Mouse (Mus musculus) liver, embryonic 14 days (tissue): ENCODE results near the gene Cinp. TPM values are rescaled to one million over a fixed set of nuclear protein-coding genes. Genes with fewer than 3 reads are reported as not detected.

Source experiments
- polyA plus RNA-seq: library from polyadenylated mRNA; depleted of rRNA; stranded (reverse); fragments of >200 nt; gene quantifications from 2 replicates; pipeline ENCODE4 v1.2.3, GENCODE M21; 2012; rRNA removed

Cinp gene
- polyA plus RNA-seq = 43.1 and 52.0 TPM in 2 replicates

DNA sequence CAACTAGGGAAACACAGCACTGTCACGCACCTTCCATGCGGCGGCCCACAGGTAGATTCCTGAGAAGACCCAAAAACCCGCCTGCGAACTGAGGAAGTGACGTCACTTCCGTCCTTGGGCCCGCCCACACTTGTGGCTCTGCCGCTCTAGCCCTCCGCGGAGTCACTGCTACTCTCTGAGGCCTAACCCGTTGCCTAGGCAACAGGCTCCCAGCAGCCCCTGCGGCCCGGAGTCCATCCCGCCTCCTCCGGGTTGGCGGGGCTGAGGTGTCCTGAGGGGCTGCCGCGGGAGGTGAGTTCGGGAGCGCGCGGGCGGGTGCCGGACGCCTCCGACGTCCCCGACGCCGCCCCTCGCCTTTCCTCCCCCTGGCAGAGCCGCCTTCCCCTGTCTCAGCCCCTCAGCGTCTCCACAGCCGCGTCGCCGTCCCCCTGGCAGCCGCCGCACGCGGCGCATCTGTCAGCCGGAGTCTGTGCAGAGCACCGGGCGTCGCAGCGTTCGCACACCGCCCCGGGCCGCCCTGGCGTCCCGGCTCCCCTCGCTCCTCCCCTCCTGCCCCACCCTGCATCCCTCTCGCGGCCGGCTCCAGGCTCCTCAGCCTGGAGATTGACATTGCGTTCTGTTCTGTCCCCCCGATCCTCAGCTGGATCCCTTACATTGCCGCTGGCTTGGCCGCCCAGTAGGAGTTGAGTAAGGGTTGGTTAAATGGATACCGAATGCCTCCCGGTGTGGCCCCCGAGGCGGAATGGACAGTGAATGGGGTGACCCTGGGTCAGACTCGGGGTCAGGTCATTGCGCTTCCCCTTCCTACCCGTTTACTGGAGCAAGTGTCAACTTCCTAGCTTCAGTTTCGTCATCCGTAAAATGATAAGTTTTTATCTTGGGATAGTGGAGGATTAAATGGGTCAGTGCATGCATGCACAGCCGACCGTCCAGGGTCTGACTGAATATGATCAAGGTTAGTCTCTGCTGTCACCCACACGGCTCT lies at the start of gene Cinp, which contains the start of gene Tecpr2:
Gene Cinp (minus strand): TSS at position 110 of the 985 bp plus-strand sequence.
Gene Tecpr2 (plus strand): TSS at position 229 of the 985 bp plus-strand sequence.

GRCm38 (mm10) chr12:110850010-110850928 lies 38.7 kb downstream of the Cinp start, which contains the start of gene Zfp839:
Gene Zfp839, plus strand, starts transcription at chr12:110850253.

DNA sequence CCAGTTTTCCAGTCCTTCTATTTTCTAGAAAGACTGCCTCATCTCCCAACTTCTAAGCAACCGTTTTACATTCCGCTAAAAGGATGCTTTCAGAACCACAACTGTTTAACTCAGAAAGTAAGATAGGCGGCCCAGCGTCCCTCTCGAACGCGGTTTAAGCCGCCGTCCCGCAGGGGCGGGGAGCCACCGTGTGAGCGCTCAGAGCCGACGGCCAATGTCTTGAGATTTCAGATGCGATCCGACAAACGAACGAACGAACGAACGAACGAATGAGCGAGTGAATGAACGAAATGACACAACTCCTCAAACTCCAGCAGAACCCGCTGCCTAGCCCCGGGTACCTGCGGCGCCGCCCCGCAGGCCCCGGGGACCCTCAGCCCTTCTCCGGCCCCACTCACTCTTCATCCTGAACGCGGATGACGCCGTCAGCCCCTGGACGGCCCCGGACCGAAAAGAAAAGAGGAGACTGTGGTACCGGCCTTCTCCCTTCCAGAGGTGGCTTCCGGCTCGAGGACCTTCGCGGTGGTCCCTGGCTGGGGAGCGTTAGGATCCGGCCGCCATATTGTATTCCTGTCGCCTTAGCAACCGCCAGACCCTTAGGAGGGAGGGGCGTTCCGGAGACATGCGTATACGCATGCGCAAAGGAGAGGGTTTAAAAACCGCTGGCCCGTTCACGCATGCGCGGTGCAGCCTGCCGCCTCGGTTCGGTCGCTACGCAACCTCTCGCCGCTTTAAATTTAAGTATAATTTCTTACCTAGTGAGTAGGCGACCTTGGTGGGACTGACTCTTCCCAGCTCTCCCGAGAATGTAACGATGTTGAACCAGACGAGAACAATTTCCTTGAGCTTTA lies 48.4 kb downstream of the Cinp start, which contains the start of gene Mok:
Gene Mok (minus strand): TSS at position 592 of the 851 bp plus-strand sequence.

Other genes starting within 250 kb of the Cinp start
- gene 1700001K19Rik, start 206.5 kb downstream of the Cinp start, polyA plus RNA-seq = not detected in 2 replicates
- 200 and 210 TPM in 2 replicates for gene Hsp90aa1, start 186.4 kb downstream of the Cinp start, polyA plus RNA-seq
- gene Wdr20, start 151.2 kb downstream of the Cinp start, polyA plus RNA-seq = 9.0 and 11.1 TPM in 2 replicates
- 0.18 and 0.28 TPM in 2 replicates for gene Mok, start 48.2 kb downstream of the Cinp start, polyA plus RNA-seq
- 1.7 TPM in 2 replicates for gene Zfp839, start 38.9 kb downstream of the Cinp start, polyA plus RNA-seq
- 2.0 and 2.4 TPM in 2 replicates for gene Tecpr2, start 119 bp upstream of the Cinp start, polyA plus RNA-seq
- gene Ankrd9, start 89.9 kb upstream of the Cinp start, polyA plus RNA-seq = 40.1 and 44.5 TPM in 2 replicates
- gene Rcor1, start 150.2 kb upstream of the Cinp start, polyA plus RNA-seq = 8.0 and 10.3 TPM in 2 replicates